Mouse (Mus musculus) gastrocnemius, adult 2 months (tissue): ENCODE results near the gene Lctl. TPM values are rescaled to one million over a fixed set of nuclear protein-coding genes. Genes with fewer than 3 reads are reported as not detected.
"Not testable (repeated sequence)": the region's sequence is repeated elsewhere in the genome, so short reads cannot be mapped to it uniquely, and the experiment has no call there.

Experiments
- DNase-seq: peaks from one replicate; pipeline ENCODE4 v3.0.0; 2022
- H3K27ac ChIP-seq: fragments of 200-600 bp; 2 replicates; pipeline ENCODE4 v1.8.1; 2022; ENCODE audit warnings: mild to moderate bottlenecking
- H3K4me3 ChIP-seq: fragments of 200-600 bp; 2 replicates; pipeline ENCODE4 v1.8.1; 2022; ENCODE audit warnings: mild to moderate bottlenecking, moderate library complexity
- CTCF ChIP-seq: fragments of 200-600 bp; IDR thresholded peaks from 2 replicates; pipeline ENCODE4 v1.8.1; 2022; ENCODE audit warnings: antibody characterized with exemption, mild to moderate bottlenecking, moderate library complexity
- intact Hi-C: fragments of 180-260 bp; cut with DNase I; formaldehyde crosslinking; loops from one replicate; pipeline ENCODE4 v1.15.1; 2025
- total RNA-seq, 2 experiments: library from RNA; stranded (reverse); gene quantifications; 2 replicates each; pipeline ENCODE4 v1.2.3; 2021

Gene Lctl
- total RNA-seq, 2 experiments from 2014 or later, result 0.28 TPM; not detected in 1

GRCm38 (mm10) chr9:64125307-64125706, 8.4 kb downstream of the Lctl start:
- Histone ChIP-seq H3K4me3 (no peak overlapping the region), H3K27ac (peak overlapping the region; percentile 40; the same call in 1 of the 2 replicates)
- no peak for TF ChIP-seq CTCF
- intact Hi-C loops, result no loop called here
- peak; percentile 83 for DNase-seq

- H3K27ac ChIP-seq, result no peak overlapping the region
- intact Hi-C loops, result no loop called here
- no peak overlapping the region for H3K4me3 ChIP-seq
- TF ChIP-seq CTCF, result no peak
- DNase-seq, result no peak
Measured at GRCm38 (mm10) chr9:64126121-64126520, 9.2 kb downstream of the Lctl start.

- intact Hi-C loops, result no loop called here
- H3K27ac ChIP-seq, result no peak overlapping the region
- H3K4me3 ChIP-seq, result no peak overlapping the region
- TF ChIP-seq CTCF, result no peak
- DNase-seq, result no peak
Measured at GRCm38 (mm10) chr9:64131623-64132022, 14.7 kb downstream of the Lctl start.

GRCm38 (mm10) chr9:64138896-64139295, 21.9 kb downstream of the Lctl start:
- peak; percentile 89 for TF ChIP-seq CTCF
- not testable (repeated sequence) for H3K27ac ChIP-seq
- peak overlapping the region; percentile 57 for H3K4me3 ChIP-seq
- peak; percentile 47 for DNase-seq
- intact Hi-C loops, result loop anchor here (5.0 kb wide), 1 partner anchor 133 kb away; no protein-coding TSS in a partner anchor

GRCm38 (mm10) chr9:64139879-64140278, 22.9 kb downstream of the Lctl start:
- DNase-seq, result no peak
- intact Hi-C loops, result loop anchor here (5.0 kb wide), 1 partner anchor 132 kb away; no protein-coding TSS in a partner anchor
- Histone ChIP-seq H3K4me3 (no peak overlapping the region), H3K27ac (no peak overlapping the region)
- TF ChIP-seq CTCF, result no peak

GRCm38 (mm10) chr9:64156641-64157040, 39.7 kb downstream of the Lctl start:
- H3K4me3 ChIP-seq, result no peak overlapping the region
- TF ChIP-seq CTCF, result no peak
- intact Hi-C loops, result no loop called here
- DNase-seq, result no peak
- no peak overlapping the region for H3K27ac ChIP-seq

GRCm38 (mm10) chr9:64160471-64160870, 43.5 kb downstream of the Lctl start:
- intact Hi-C loops, result no loop called here
- Histone ChIP-seq H3K4me3 (no peak overlapping the region), H3K27ac (no peak overlapping the region)
- TF ChIP-seq CTCF, result no peak
- DNase-seq, result no peak

- H3K4me3 ChIP-seq, H3K27ac ChIP-seq, DNase-seq, intact Hi-C loops: not testable (repeated sequence)
Measured at GRCm38 (mm10) chr9:64169967-64170366, 53.0 kb downstream of the Lctl start.

GRCm38 (mm10) chr9:64172145-64172815, 55.3 kb downstream of the Lctl start:
- H3K4me3 ChIP-seq, result peak overlapping the region; percentile 80
- intact Hi-C loops, result loop anchor here (2.0 kb wide), 1 partner anchor 81 kb away; the partner anchor contains the start of gene Map2k1
- no peak for DNase-seq
- peak overlapping the region; percentile 95 for H3K27ac ChIP-seq
- no peak for TF ChIP-seq CTCF

- peak; percentile 83 for DNase-seq
- intact Hi-C loops, result loop anchor here (2.0 kb wide), 1 partner anchor 80 kb away; the partner anchor contains the start of gene Map2k1
- Histone ChIP-seq H3K4me3 (peak within 1 kb of the TSS; percentile 80), H3K27ac (peak within 1 kb of the TSS; percentile 95)
- TF ChIP-seq CTCF, result 0 out of 2 replicates have a peak, but pooled peaks have one; percentile 1
Measured at GRCm38 (mm10) chr9:64172816-64173665, 56.1 kb downstream of the Lctl start, which contains the start of the genes Zwilch and Rpl4. Gene Zwilch, minus strand, starts transcription at chr9:64173104. Gene Rpl4, plus strand, starts transcription at chr9:64173375.

GRCm38 (mm10) chr9:64173666-64174220, 56.8 kb downstream of the Lctl start:
- peak overlapping the region; percentile 80 for H3K4me3 ChIP-seq
- TF ChIP-seq CTCF, result no peak
- DNase-seq, result no peak
- intact Hi-C loops, result loop anchor here (2.0 kb wide), 1 partner anchor 79 kb away; the partner anchor contains the start of gene Map2k1
- peak overlapping the region; percentile 95 for H3K27ac ChIP-seq

GRCm38 (mm10) chr9:64174341-64174740, 57.4 kb downstream of the Lctl start:
- Histone ChIP-seq H3K4me3 (peak overlapping the region; percentile 80), H3K27ac (peak overlapping the region; percentile 95)
- intact Hi-C loops, result no loop called here
- no peak for TF ChIP-seq CTCF
- no peak for DNase-seq
